Mouse (Mus musculus): ENCODE measurements around the gene Vgll1.

Vgll1 gene

DNA sequence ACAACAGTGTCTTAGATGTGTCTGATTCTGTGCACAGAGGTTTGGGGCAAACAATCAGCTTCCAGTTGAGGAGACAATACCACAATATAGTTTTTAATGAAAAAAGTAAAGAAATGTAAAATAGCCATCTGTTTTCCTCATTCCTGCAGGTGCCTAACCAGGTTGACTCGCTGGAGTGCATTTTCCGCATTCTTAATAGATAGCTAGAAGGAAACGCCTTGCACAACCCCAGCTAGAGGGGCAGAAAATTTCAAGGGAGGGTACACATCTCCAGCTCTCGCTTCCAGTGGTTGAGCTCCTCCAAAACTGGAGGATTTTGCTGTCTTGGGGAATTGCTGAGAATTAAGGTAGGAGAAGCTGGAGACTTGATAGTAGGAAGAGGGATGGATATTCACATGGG, at the start of gene Vgll1:
Vgll1 (plus strand) TSS at position 301 of the 400 bp plus-strand sequence.
- no peak for DNase-seq (ENCODE audit: low read depth in 1 of 2, low spot score in 2 of 2)

- DNase-seq (ENCODE audit: low read depth in 1 of 2, low spot score in 2 of 2): no peak
Measured at GRCm38 (mm10) chrX:57042774-57043173, 45.1 kb upstream of the Vgll1 start, which contains the start of gene Brs3. TSS of gene Brs3 (plus strand) at chrX:57043074.

DNA sequence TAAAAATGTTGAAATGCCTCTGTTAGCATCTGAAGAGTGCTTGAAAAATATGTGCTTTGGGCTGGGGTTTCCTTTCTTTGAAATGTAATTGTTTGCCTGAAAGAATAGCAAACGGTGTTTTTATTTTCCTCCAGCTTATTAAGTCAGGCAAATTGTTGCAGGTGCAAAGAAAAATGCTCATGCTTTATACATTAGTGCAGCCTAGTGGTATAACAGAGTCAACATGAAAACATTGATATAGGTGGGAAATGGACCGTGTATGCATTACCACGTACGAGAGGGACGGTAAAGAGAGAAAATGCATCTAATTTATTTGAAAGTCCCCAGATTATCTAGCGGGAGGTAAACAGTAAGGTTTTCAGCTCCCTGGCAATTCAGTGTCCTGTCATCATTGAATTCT, 44.0 kb upstream of the Vgll1 start:
- DNase-seq (ENCODE audit: low read depth in 1 of 2, low spot score in 2 of 2): no peak

DNA sequence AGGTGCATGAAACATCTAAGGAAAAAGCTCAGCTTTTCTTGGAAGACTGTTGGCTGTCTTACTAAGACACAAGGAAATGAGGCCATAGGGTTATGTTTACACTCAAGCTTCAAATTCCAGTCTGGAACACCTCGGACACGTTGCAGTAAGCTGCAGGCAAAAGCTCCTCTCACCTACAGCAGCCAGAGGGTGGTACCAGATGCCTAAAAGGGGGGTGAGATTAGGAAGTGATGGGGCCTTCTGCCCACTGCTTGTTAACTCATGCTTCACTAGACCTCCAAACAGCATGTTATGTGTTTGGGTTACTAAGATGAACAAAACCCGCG, 35.1 kb upstream of the Vgll1 start:
- DNase-seq (ENCODE audit: low read depth in 1 of 2, low spot score in 2 of 2): no peak

DNA sequence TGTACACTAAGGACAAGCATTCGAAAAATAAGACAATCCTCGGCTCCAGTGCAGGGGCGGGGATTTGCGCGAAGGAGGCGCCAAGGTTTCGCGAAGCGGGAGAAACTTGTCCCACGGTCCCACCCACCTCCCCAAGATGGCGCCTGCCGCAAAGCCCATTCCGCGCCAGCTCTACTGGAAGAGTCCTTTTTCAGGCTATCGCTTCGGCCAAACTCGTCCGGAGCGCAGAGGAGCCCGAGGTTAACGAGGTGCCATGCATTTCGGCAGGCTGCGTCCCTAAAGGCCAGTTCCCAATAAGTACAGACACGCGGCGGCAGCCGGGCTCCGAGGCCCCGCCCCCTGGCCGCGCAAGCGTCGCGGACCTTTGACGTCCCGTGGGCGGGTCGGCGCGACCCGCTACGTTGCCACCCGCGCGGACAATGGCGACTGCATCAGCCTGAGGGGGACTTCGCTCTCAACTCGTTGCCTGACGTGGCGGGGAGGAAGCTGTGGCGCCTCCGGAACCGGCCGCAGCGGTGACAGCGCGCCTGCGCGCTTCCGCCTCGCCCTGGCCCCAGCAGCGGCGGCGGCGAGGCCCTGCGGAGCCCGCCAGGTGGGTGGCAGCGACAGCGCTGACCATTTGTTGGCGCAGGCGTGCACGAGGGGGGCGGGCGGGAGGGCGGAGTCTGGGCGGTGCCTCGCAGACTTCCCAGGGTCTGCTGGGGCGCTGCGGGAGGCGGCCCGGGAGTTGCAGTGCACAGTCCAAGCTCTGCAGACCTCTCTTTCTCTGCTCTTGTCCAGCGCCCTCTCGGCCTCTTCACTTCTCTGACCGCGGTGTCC, 34.5 kb upstream of the Vgll1 start, which contains the start of gene Htatsf1:
Htatsf1 (plus strand) TSS at position 410 of the 819 bp plus-strand sequence.
- DNase-seq (ENCODE audit: low read depth in 1 of 2, low spot score in 2 of 2): peak; percentile 39 to 77

GRCm38 (mm10) chrX:57053993-57054385, 33.9 kb upstream of the Vgll1 start:
- no peak for DNase-seq (ENCODE audit: low read depth in 1 of 2, low spot score in 2 of 2)

DNA sequence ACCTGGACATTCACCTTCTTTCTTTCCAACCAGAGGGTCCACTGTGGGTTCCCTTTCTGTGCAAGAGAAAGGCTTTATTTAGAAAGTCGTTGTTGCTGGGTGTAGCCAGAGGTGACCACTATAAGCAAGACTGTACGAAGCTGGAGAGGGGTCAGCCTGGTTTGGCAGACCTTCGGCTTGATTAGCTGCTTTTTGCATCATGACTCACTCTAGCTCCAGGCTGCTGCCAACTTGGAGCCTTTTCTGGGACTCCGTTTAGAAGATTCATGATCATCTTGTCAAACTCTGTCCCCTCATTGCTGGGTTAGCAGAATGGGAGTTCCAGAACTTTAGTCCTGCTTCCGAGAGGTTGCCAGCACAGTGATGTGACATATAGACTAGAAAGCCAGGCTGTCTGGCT, 6.4 kb upstream of the Vgll1 start:
- DNase-seq (ENCODE audit: low read depth in 1 of 2, low spot score in 2 of 2): no peak

DNA sequence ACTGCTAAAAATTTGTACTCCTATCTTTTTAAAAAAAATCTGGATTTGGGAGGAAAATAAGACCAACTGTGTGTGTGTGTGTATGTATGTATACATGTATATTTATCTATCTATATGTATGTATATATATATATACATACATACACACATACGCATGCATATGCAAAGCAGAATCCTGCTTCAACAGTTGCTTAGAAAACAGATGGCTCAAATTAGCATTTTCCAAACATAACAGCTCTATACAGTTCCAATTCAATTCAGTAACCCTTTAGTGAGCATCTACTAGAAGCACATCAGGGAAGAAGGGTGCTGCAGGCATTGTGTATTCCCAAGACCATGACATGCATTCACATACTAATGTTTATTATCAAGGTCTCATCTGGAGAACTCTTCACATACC, 15.5 kb downstream of the Vgll1 start:
- DNase-seq (ENCODE audit: low read depth in 1 of 2, low spot score in 2 of 2): no peak

GRCm38 (mm10) chrX:57106956-57107355, 19.1 kb downstream of the Vgll1 start:
- DNase-seq (ENCODE audit: low read depth in 1 of 2, low spot score in 2 of 2): no peak

DNA sequence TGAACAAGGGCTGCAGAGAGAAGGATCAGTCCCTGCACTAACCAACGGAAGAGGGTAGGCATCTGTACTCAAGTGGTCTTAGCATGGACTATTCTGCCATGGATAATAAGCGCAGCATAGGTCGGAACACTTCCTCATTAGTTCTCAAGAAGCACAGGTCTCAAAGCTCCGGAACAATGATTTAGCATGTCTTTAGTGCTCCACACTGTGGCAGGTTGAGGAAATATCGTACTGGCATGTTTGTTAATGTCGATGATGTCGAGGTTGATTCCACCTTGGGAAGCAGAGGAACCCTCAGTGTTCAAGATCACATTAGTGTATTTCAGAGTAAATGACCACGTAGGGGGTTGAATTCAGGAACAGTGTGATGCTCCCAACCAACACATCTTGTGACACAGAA, 30.2 kb downstream of the Vgll1 start:
- DNase-seq (ENCODE audit: low read depth in 1 of 2, low spot score in 2 of 2): no peak

- DNase-seq (ENCODE audit: low read depth in 1 of 2, low spot score in 2 of 2): no peak
Measured at GRCm38 (mm10) chrX:57120768-57121167, 32.9 kb downstream of the Vgll1 start.

DNA sequence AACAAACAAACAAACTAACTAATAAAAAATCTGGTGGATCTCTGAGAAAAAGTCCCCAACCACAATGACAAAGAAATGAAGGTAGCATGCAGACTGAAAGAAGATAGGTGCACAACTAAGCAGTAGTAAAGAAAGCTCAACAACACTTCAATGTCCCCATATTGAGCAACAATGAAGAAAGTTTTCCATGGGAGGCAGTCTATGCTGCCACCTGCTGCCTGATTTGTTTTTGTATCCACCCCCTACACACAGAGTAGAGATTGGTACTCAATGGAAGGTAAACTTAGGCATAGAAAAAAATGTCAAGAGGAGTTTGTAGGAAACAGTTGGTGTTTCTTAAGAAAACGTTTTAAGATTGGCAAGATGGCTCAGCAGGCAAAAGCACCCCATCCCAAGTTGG, 42.7 kb downstream of the Vgll1 start:
- no peak for DNase-seq (ENCODE audit: low read depth in 1 of 2, low spot score in 2 of 2)

- DNase-seq (ENCODE audit: low read depth in 1 of 2, low spot score in 2 of 2): no peak
Measured at GRCm38 (mm10) chrX:57137627-57138026, 49.7 kb downstream of the Vgll1 start.

DNA sequence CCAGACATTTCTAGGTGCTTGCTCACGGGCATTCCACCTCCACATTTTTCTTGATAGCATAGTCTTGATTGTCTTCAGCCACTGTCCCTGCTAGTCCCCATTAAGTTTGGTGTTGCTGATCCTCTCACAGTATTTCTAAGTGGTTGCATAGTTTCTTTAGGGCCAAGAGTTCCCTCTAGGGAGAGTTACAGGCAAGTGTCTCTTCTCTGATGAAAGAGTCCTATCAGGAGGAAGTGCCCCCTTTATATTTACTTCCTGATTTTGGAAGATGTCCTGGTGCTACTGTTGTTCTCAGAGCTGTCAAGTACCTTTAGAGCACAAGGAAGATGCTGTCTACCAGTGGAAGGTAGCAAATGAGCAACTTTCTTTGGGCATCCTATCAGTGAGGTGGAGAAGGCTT, 65.6 kb downstream of the Vgll1 start:
- DNase-seq (ENCODE audit: low read depth in 1 of 2, low spot score in 2 of 2): no peak

All from monocyte, adult 2 months (primary cell).